Mouse (Mus musculus): ENCODE results near the gene Inpp5b. TPM values are rescaled to one million over a fixed set of nuclear protein-coding genes. Genes with fewer than 3 reads are reported as not detected.

Inpp5b gene
- polyA plus RNA-seq, 1 experiment from 2014 or later: 25.3 TPM

- 62% methylated on average over 2 of the region's 2 CpGs for WGBS
- H3K27me3 ChIP-seq (replicated peaks; ENCODE audit: control insufficient read depth, insufficient read depth, low read length): no peaks in the 10 kb centered on the region
Observed at GRCm38 (mm10) chr4:124736952-124737351, 4.7 kb upstream of the Inpp5b start.

GRCm38 (mm10) chr4:124737486-124737885 lies 4.2 kb upstream of the Inpp5b start:
- Histone ChIP-seq H3K4me1 (replicated peaks; ENCODE audit: control insufficient read depth, insufficient read depth, low read length) (peaks cover 11% of the 10 kb centered on the region), H3K27ac (ENCODE audit: low read length) (no peak overlapping the region), H3K27me3 (replicated peaks; ENCODE audit: control insufficient read depth, insufficient read depth, low read length) (no peaks in the 10 kb centered on the region), H3K9me3 (ENCODE audit: control insufficient read depth, low read length) (no peaks in the 10 kb centered on the region), H3K36me3 (ENCODE audit: control insufficient read depth, insufficient read depth) (peaks cover 6% of the 10 kb centered on the region; the same call in 1 of the 2 replicates), H3K4me2 (ENCODE audit: low read length) (no peak overlapping the region), H3K9ac (replicated peaks; ENCODE audit: low read depth, low read length) (no peak overlapping the region), H3K4me3 (replicated peaks; ENCODE audit: low read length) (no peak overlapping the region)
- no peak for ATAC-seq
- 77% methylated on average over 5 of the region's 5 CpGs for WGBS

More at GRCm38 (mm10) chr4:124736952-124737351, 4.7 kb upstream of the Inpp5b start:
- no peaks in the 10 kb centered on the region for H3K9me3 ChIP-seq (ENCODE audit: control insufficient read depth, low read length)
- peaks cover 6% of the 10 kb centered on the region for H3K4me1 ChIP-seq (replicated peaks; ENCODE audit: control insufficient read depth, insufficient read depth, low read length)
- ATAC-seq: no peak
- H3K4me3 ChIP-seq (replicated peaks; ENCODE audit: low read length): no peak overlapping the region
- H3K9ac ChIP-seq (replicated peaks; ENCODE audit: low read depth, low read length): no peak overlapping the region
- no peak overlapping the region for H3K27ac ChIP-seq (ENCODE audit: low read length)
- H3K4me2 ChIP-seq (ENCODE audit: low read length): no peak overlapping the region
- H3K36me3 ChIP-seq (ENCODE audit: control insufficient read depth, insufficient read depth): peaks cover 6% of the 10 kb centered on the region; the same call in 1 of the 2 replicates

DNA sequence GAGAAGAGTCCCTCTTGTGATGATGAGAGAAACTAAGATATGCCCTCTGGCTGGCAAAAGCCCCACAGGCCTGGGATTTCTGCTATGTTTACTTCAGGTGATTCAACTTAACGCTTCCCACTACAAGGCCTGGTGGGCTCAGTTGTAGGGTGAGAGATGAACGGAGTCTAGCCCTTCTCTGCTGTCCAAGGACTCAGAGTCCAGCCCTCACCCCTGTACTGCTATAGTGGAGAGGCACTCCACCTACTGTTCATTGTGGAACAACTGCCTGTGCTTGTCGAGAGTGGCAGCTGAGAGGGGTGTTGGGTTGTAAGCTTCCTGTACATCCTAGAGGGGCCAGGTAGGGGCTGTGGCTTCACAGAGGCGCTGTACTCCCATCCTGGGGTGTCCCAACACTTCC lies 3.6 kb upstream of the Inpp5b start:
- WGBS: 61% methylated on average over 4 of the region's 4 CpGs
- no peak overlapping the region for H3K4me3 ChIP-seq (replicated peaks; ENCODE audit: low read length)
- no peak for ATAC-seq
- H3K36me3 ChIP-seq (ENCODE audit: control insufficient read depth, insufficient read depth): 0 out of 2 replicates have a peak, but pooled peaks cover 2% of the 10 kb centered on the region
- H3K27ac ChIP-seq (ENCODE audit: low read length): no peak overlapping the region
- H3K27me3 ChIP-seq (replicated peaks; ENCODE audit: control insufficient read depth, insufficient read depth, low read length): no peaks in the 10 kb centered on the region
- H3K4me2 ChIP-seq (ENCODE audit: low read length): no peak overlapping the region
- no peak overlapping the region for H3K9ac ChIP-seq (replicated peaks; ENCODE audit: low read depth, low read length)
- peaks cover 12% of the 10 kb centered on the region for H3K4me1 ChIP-seq (replicated peaks; ENCODE audit: control insufficient read depth, insufficient read depth, low read length)
- H3K9me3 ChIP-seq (ENCODE audit: control insufficient read depth, low read length): no peaks in the 10 kb centered on the region

DNA sequence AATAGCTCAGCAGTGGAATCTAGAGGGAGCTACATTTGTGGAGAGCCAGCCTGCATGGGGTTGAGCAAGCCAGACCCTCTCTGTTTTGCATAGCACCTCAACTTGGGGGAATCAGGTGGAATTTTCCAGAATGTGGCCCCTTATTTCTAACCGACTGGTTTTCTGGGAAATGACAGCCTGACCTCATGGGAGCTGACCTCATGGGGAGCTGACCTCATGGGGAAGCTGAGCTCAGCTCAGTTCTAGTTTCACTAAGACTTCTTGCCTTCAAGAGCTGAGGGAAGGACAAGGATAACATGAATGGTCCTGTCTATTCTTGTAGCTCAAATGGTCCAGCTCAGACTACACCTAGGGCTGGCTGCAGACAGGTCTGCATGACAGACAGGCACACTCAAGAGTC lies 2.9 kb upstream of the Inpp5b start:
- no peak for ATAC-seq
- no peaks in the 10 kb centered on the region for H3K9me3 ChIP-seq (ENCODE audit: control insufficient read depth, low read length)
- H3K9ac ChIP-seq (replicated peaks; ENCODE audit: low read depth, low read length): no peak overlapping the region
- no peak overlapping the region for H3K27ac ChIP-seq (ENCODE audit: low read length)
- H3K27me3 ChIP-seq (replicated peaks; ENCODE audit: control insufficient read depth, insufficient read depth, low read length): no peaks in the 10 kb centered on the region
- H3K4me3 ChIP-seq (replicated peaks; ENCODE audit: low read length): no peak overlapping the region
- peaks cover 12% of the 10 kb centered on the region for H3K4me1 ChIP-seq (replicated peaks; ENCODE audit: control insufficient read depth, insufficient read depth, low read length)
- H3K4me2 ChIP-seq (ENCODE audit: low read length): no peak overlapping the region
- 60% methylated on average over 1 of the region's 1 CpGs for WGBS
- H3K36me3 ChIP-seq (ENCODE audit: control insufficient read depth, insufficient read depth): 0 out of 2 replicates have a peak, but pooled peaks cover under 1% of the 10 kb centered on the region

- Histone ChIP-seq H3K4me1 (replicated peaks; ENCODE audit: control insufficient read depth, insufficient read depth, low read length) (peaks cover 12% of the 10 kb centered on the region), H3K4me2 (ENCODE audit: low read length) (no peak overlapping the region), H3K27me3 (replicated peaks; ENCODE audit: control insufficient read depth, insufficient read depth, low read length) (no peaks in the 10 kb centered on the region), H3K27ac (ENCODE audit: low read length) (no peak overlapping the region), H3K9me3 (ENCODE audit: control insufficient read depth, low read length) (no peaks in the 10 kb centered on the region), H3K4me3 (replicated peaks; ENCODE audit: low read length) (no peak overlapping the region), H3K36me3 (ENCODE audit: control insufficient read depth, insufficient read depth) (no peaks in the 10 kb centered on the region), H3K9ac (replicated peaks; ENCODE audit: low read depth, low read length) (no peak overlapping the region)
- WGBS: 86% methylated on average over 11 of the region's 11 CpGs
- no peak for ATAC-seq
Observed at GRCm38 (mm10) chr4:124742839-124743238, 1.2 kb downstream of the Inpp5b start.

DNA sequence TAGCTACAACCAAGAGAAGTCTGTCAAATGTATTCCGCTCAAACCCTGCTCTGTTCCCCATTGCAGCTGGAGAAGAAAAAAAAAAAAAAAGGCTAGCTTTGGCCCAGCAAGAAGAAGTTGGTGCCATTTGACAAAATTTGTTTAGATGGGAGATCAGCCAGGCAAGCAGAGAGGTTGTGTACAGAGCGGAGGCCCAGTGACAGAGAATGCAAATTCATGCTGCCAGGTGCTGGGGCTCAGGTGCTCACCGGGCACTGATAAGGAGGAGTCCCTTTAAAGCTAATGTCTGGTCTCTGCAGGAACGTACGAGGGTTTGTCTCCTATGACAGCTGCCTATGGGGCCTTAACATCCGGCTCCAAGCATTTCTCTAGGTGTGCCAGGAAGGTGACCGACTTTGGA lies 4.9 kb downstream of the Inpp5b start:
- Histone ChIP-seq H3K27ac (ENCODE audit: low read length) (no peak overlapping the region), H3K27me3 (replicated peaks; ENCODE audit: control insufficient read depth, insufficient read depth, low read length) (no peaks in the 10 kb centered on the region), H3K4me1 (replicated peaks; ENCODE audit: control insufficient read depth, insufficient read depth, low read length) (peaks cover 14% of the 10 kb centered on the region), H3K9me3 (ENCODE audit: control insufficient read depth, low read length) (no peaks in the 10 kb centered on the region), H3K4me3 (replicated peaks; ENCODE audit: low read length) (no peak overlapping the region), H3K4me2 (ENCODE audit: low read length) (no peak overlapping the region), H3K36me3 (ENCODE audit: control insufficient read depth, insufficient read depth) (no peaks in the 10 kb centered on the region), H3K9ac (replicated peaks; ENCODE audit: low read depth, low read length) (no peak overlapping the region)
- 86% methylated on average over 7 of the region's 7 CpGs for WGBS
- ATAC-seq: no peak

GRCm38 (mm10) chr4:124747851-124748250 lies 6.2 kb downstream of the Inpp5b start:
- Histone ChIP-seq H3K4me3 (replicated peaks; ENCODE audit: low read length) (no peak overlapping the region), H3K36me3 (ENCODE audit: control insufficient read depth, insufficient read depth) (no peaks in the 10 kb centered on the region), H3K4me2 (ENCODE audit: low read length) (no peak overlapping the region), H3K9me3 (ENCODE audit: control insufficient read depth, low read length) (no peaks in the 10 kb centered on the region), H3K9ac (replicated peaks; ENCODE audit: low read depth, low read length) (no peak overlapping the region), H3K27me3 (replicated peaks; ENCODE audit: control insufficient read depth, insufficient read depth, low read length) (no peaks in the 10 kb centered on the region), H3K4me1 (replicated peaks; ENCODE audit: control insufficient read depth, insufficient read depth, low read length) (peaks cover 15% of the 10 kb centered on the region), H3K27ac (ENCODE audit: low read length) (no peak overlapping the region)
- 58% methylated on average over 4 of the region's 4 CpGs for WGBS
- ATAC-seq: no peak

GRCm38 (mm10) chr4:124751300-124752250 lies 9.9 kb downstream of the Inpp5b start:
- no peaks in the 10 kb centered on the region for H3K9me3 ChIP-seq (ENCODE audit: control insufficient read depth, low read length)
- peak overlapping the region; percentile 95 for H3K4me2 ChIP-seq (ENCODE audit: low read length)
- H3K4me3 ChIP-seq (replicated peaks; ENCODE audit: low read length): peak overlapping the region; percentile 74
- ATAC-seq: peak; percentile 100
- peaks cover 15% of the 10 kb centered on the region for H3K4me1 ChIP-seq (replicated peaks; ENCODE audit: control insufficient read depth, insufficient read depth, low read length)
- H3K9ac ChIP-seq (replicated peaks; ENCODE audit: low read depth, low read length): peak overlapping the region; percentile 68
- H3K27me3 ChIP-seq (replicated peaks; ENCODE audit: control insufficient read depth, insufficient read depth, low read length): no peaks in the 10 kb centered on the region
- under 1% methylated on average over 75 of the region's 75 CpGs for WGBS
- H3K36me3 ChIP-seq (ENCODE audit: control insufficient read depth, insufficient read depth): no peaks in the 10 kb centered on the region
- no peak overlapping the region for H3K27ac ChIP-seq (ENCODE audit: low read length)

DNA sequence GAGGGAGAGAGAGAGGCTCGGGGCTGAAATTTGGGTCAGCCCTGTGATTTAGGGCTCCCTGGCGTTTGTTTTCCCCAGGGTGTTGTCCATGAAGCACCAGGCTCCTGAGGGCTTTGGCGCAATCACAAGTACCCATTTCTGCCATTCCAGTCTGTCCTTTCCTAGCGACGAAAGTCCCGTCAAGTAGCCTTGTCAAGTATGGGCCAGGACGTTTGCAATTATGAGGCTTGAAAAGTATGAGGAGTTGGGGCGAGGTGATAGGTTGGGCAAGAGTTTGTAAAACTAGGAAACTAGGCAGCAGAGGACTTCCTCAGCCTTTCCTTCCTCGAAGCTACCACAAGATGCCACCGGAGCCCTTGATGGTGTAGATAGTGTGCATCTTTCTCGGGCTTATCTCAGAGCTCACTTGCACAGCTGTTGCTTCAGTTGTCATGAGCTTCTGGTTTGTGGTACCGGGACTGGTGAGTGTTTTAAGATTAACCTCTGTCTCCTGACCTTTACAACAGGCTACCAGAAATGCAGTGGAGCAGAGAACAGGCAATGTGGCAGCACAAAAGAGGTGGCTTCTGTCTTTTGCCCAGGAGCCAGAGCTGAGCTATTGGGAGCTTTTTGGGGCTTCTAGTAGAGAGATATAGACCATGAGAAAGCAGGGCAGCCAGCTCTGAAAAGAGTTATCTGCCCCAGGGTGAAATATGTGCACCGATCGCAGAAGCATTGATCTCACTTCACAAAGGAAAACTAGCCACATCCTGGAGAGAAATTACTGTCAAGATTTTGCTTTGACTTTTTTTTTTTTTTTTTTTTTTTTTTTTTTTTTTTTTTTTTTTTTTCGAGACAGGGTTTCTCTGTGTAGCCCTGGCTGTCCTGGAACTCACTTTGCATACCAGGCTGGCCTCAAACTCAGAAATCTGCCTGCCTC lies 10.9 kb downstream of the Inpp5b start:
- peak overlapping the region; percentile 74 for H3K4me3 ChIP-seq (replicated peaks; ENCODE audit: low read length)
- H3K27ac ChIP-seq (ENCODE audit: low read length): no peak overlapping the region
- H3K36me3 ChIP-seq (ENCODE audit: control insufficient read depth, insufficient read depth): no peaks in the 10 kb centered on the region
- 20% methylated on average over 15 of the region's 15 CpGs for WGBS
- no peak for ATAC-seq
- no peaks in the 10 kb centered on the region for H3K9me3 ChIP-seq (ENCODE audit: control insufficient read depth, low read length)
- peaks cover 15% of the 10 kb centered on the region for H3K4me1 ChIP-seq (replicated peaks; ENCODE audit: control insufficient read depth, insufficient read depth, low read length)
- H3K4me2 ChIP-seq (ENCODE audit: low read length): peak overlapping the region; percentile 95
- H3K27me3 ChIP-seq (replicated peaks; ENCODE audit: control insufficient read depth, insufficient read depth, low read length): no peaks in the 10 kb centered on the region
- peak overlapping the region; percentile 68; the same call in 1 of the 2 replicates for H3K9ac ChIP-seq (replicated peaks; ENCODE audit: low read depth, low read length)

Measured in forebrain, embryonic 16.5 days (tissue).